Mouse (Mus musculus): ENCODE results near the gene Gm20458.

Gm20458 gene

DNA sequence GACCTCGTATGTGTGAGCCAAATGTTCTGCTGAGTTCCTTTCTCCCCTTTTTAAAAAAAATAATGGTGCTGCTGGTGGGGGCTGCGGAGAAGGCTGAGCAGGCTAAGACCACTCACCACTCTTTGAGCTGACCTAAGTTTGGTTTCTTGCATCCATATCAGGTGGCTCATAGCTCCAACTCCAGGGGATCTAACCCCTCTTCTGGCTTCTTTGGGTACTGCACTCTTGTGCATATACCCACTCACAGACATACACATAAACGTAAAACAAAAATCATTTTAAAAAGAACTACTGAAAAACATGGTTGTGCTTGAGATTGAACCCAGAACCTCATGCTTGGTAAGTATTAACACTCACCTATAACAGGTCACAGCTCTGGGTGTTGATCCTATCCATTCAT lies 44.2 kb downstream of the Gm20458 start:
- DNase-seq (ENCODE audit: low read depth) = no peak

DNA sequence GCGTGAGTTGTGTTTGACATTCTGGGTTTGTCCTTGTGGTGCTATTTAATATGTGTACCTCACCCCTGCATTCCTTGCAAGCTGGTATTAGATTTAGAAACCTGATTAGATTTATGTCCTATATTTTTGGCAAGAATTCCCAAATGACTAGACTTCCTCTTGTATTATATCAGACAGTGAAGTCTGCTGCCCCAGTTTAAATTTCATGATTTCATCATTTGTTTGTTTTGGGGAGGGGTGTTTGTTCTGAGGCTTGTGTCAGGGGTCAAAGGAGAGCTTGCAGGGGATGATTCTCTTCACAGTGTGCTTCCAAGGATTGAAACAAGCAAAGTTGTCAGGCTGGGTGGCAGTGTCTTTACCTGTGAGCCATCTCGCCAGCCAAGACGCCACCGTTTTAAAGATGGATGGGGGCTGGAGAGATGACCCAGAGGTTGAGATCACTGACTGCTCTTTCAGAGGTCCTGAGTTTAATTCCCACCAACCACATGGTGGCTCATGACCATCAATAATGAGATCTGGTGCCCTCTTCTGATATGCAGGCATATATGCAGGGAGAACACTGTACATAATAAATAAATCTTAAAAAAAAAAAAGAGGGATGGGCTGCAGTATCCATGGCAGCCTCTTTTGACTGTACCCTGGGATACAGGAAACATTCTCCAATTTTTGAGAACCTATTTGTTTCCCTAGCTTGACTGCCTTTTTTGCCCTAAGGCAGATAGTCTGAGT lies 45.0 kb downstream of the Gm20458 start:
- DNase-seq (ENCODE audit: low read depth) = no peak

- no peak for DNase-seq (ENCODE audit: low read depth)
These were observed 47.0 kb downstream of the Gm20458 start for GRCm38 (mm10) chr2:164507811-164508210.

GRCm38 (mm10) chr2:164510621-164511190 lies 49.9 kb downstream of the Gm20458 start:
- DNase-seq (ENCODE audit: low read depth) = no peak

DNA sequence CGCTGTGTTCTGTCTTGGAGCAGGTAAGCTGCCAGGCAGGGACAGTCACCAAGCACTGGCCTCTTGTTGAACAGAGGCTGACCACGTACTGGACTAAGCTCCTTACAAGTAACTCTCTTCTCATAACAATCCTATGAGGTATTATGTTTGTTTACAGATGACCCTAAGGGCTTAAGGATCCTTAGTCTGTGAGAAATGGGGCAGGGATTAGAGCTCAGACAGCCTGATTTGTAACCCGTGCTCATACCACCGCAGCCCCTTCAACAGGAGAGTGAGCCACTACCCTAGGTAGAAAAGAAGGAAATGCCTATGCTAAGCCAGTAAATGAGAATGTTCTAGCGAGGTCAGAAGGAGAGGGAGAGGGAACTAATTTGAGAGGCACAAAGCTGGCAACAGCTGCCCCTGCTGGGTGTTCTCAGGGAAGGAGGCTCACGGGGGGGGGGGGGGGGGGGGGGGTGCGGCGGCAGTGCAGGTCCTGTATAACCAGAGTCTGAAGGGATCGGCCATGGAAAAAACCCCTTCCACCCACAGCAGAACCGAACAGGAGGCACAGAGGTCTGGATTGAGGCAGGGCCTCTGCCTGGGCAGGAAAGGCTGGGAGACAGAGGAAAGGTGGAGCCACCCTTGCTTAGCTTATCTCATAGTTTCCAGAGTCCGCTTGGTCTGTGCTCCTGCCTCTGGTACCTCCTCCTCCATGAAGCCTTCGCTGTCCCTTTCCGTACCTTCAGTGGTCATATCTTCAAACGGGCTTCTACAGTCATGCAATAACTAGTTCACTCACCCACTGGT lies 51.5 kb downstream of the Gm20458 start:
- DNase-seq (ENCODE audit: low read depth) = no peak

DNA sequence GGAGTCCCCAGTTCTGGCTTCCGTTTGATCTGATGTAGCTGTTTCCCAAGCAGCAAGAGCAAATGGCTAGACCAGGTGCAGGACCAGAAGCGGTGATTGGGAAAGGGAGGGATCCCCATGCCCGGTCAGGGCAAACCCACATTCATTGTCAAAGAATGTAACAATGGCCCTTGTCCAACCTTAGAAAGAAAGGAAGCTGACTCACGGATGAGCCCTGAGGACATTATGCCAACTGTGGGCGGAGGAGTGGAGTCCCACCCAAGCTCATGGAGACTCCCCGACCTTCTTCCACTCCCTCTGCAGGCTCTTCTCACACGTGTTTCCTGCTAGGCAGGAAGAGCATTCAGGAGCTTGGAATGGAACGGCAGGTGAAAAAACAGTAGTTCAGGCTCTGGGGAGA lies 52.6 kb downstream of the Gm20458 start:
- DNase-seq (ENCODE audit: low read depth) = no peak

GRCm38 (mm10) chr2:164514916-164515315 lies 54.1 kb downstream of the Gm20458 start:
- DNase-seq (ENCODE audit: low read depth) = no peak

GRCm38 (mm10) chr2:164515897-164516296 lies 55.1 kb downstream of the Gm20458 start:
- DNase-seq (ENCODE audit: low read depth) = no peak

DNA sequence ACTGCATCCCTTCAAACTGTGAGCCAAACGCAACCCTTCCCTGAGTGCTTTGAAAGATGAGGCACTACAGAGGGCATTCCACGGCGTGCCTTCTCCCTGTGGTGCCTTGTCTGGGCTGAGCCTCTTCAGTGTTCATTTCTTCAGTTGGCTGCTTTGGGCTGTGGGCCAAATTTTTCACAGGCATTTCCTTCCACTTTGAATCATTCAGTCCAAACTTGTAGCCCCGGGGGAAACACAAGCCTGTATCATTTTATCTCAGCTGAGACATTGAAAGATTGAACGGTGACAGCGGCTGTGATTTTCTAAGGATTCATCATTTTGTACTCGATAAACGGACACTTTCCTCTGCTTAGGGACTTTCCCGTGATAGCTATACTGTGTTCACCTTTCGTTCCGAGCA lies 55.8 kb downstream of the Gm20458 start:
- DNase-seq (ENCODE audit: low read depth) = no peak

DNA sequence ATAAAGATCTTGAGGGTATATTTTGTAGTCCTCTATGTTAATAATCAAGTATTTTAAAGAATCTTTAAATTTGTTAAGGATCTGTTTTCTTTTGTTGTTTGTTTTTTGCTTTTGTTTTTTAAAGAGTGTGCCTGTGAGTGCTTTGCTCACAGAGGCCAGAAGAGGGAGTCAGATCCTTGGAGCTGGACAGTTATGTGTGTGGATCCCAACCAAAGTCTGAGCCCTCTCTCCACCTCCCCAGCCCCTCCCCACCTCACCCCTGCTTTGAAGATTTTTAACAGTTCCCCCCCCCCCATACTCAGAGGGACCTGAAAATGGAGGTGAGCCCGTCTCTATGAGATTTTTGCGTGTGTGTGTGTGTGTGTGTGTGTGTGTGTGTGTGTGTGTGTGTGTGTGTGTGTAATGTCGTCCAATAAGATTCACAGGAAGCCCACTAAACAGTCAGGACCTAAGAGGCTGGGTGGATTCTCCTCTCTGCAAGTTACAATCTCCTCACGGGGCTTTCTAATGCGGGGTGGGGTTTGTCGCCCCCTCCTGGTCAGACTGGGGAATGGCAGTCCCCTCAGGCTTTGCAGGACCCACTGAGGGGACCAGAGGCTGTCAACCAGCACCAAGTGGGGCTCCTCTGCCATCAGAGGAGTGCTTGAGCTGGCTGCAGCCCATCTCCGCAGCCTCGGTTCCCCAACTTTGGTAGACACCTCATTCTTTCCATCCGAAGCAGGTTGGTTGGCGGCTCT lies 56.9 kb downstream of the Gm20458 start:
- DNase-seq (ENCODE audit: low read depth) = no peak

- no peak for DNase-seq (ENCODE audit: low read depth)
These were observed 57.8 kb downstream of the Gm20458 start for GRCm38 (mm10) chr2:164518266-164519170.

DNA sequence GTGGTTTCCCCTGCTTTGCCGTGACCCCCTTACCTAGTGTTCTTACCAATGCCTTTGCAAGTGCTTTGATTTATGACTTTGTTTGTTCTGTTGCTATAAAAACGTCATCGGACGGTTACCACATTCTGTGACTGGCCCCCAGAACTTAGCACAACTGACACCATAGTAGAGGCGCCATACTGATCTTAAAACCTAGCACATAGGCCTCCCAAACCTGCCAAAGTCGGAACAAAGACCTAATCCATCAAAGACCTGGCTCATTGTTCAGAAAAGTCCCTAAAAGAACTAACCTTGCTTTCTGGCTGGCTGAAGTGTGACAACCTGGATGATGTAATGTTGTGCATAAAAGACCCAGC lies 58.4 kb downstream of the Gm20458 start:
- DNase-seq (ENCODE audit: low read depth) = no peak

GRCm38 (mm10) chr2:164520782-164521181 lies 60.0 kb downstream of the Gm20458 start:
- DNase-seq (ENCODE audit: low read depth) = no peak

GRCm38 (mm10) chr2:164521841-164522240 lies 61.1 kb downstream of the Gm20458 start:
- peak; percentile 76 for DNase-seq (ENCODE audit: low read depth)

DNA sequence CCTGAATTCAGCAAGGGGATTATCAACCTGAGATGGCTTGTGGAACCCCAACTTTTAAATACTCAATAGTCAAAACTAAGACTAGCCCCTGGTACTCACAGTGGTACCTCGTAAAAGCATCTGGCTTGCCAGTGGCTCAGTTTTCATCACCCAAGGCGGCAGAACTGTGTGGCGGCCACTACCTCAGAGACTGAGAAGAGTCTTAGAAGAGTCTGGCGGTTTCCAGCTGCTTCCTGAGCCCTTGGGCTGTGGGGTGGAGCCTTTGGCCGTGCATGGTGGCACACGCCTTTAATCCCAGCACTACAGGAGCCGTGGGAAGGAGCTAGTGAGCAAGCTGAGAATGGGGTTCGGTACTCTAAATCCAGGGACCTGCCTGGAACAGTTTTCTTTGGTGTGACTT lies 61.5 kb downstream of the Gm20458 start:
- DNase-seq (ENCODE audit: low read depth) = peak; percentile 37

- DNase-seq (ENCODE audit: low read depth) = no peak
These were observed 62.6 kb downstream of the Gm20458 start for GRCm38 (mm10) chr2:164523301-164523773.

DNA sequence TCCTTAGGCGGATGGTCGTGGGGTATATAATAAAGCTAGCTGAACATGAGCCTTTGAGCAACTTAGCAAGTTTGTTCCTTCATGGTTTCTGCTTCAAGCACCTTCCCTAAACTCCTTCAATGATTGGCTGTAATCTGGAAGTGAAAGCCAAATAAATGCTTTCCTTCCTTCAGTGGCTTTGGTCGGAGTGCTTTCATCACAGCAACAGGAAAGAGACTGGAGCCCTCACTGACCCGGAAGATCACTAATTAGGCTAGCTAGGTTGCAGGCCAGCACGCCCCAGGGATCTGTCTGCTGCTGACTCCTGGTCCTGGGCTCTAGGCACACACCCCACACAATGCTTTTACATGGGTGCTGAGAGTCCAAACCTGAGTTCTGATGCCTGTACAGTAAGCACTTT lies 67.8 kb downstream of the Gm20458 start:
- DNase-seq (ENCODE audit: low read depth) = no peak

DNA sequence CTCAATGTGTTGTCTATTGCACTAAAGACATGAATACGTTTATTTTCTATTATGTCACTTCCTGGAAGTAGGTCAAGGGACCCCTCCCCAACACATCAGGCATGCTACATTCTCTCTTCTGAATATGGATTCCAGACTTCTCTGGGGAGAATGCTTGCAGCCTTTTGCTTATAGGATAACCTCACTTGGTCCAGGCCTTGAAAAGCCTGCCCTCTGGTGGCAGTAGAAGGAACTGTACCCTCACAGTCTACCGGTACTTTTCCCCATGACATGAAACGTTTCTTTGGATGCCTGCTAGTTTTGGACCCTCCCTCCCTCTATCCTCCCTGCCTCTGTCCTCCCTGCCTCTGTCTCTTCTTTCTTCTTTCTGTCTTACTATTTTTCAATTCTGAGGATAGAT lies 70.4 kb downstream of the Gm20458 start:
- peak; percentile 45 for DNase-seq (ENCODE audit: low read depth)

GRCm38 (mm10) chr2:164534315-164534714 lies 73.5 kb downstream of the Gm20458 start:
- DNase-seq (ENCODE audit: low read depth) = no peak

DNA sequence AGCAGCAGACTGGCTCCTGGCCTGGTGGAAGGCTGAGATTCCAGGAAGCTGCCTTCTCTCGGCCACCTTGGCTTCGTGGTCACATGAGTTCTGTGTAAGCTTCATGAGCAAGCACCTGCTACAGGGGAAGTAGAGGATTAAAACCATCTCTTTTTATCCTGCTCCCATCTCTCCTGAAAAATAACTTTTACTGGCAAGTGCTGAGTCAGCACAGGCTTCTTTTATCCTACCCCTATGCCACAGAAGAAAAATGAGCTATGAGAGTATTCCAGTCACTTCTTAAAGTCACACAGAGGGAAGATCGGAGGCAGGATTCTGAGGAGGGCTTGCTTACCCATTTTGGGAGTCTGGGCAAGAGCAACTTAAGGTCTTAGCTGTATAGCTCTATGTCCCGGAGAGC lies 76.2 kb downstream of the Gm20458 start:
- no peak for DNase-seq (ENCODE audit: low read depth)

Data from c-Kit-positive CD71-negative TER-119-negative erythroid progenitor cells, embryonic 14.5 days (primary cell).